Mouse (Mus musculus) CH12.LX (cell line): ENCODE measurements around the gene Immp2l.
A peak's percentile ranks its signal among the peaks of the same experiment; 100 is the strongest.

Source experiments
- CTCF ChIP-seq, 2 experiments: IDR thresholded peaks in 1 of 2; conservative IDR thresholded peaks in 1 of 2; 2 replicates each; pipeline ENCODE4 v1.5.1; 2011 to 2012; ENCODE audit warnings: low read depth in 2 of 2, low read length in 2 of 2, improper control_type of control experiment in 1 of 2, inconsistent platforms in 1 of 2, mild to moderate bottlenecking in 1 of 2, moderate library complexity in 1 of 2
- EP300 ChIP-seq: IDR thresholded peaks from 2 replicates; pipeline ENCODE4 v1.6.1; 2011; ENCODE audit warnings: low read length, improper control_type of control experiment
- NELFE ChIP-seq: IDR thresholded peaks from 2 replicates; pipeline ENCODE4 v1.6.1; 2011; ENCODE audit warnings: low read depth, low read length, improper control_type of control experiment
- POLR2A ChIP-seq: IDR thresholded peaks from 2 replicates; pipeline ENCODE4 v1.6.1; 2011; ENCODE audit warnings: low read depth, mild to moderate bottlenecking, improper control_type of control experiment, low read length
- USF1 ChIP-seq: IDR thresholded peaks from 2 replicates; pipeline ENCODE4 v1.6.1; 2014; ENCODE audit warnings: low read depth, mild to moderate bottlenecking, inconsistent platforms, low read length, improper control_type of control experiment

DNA sequence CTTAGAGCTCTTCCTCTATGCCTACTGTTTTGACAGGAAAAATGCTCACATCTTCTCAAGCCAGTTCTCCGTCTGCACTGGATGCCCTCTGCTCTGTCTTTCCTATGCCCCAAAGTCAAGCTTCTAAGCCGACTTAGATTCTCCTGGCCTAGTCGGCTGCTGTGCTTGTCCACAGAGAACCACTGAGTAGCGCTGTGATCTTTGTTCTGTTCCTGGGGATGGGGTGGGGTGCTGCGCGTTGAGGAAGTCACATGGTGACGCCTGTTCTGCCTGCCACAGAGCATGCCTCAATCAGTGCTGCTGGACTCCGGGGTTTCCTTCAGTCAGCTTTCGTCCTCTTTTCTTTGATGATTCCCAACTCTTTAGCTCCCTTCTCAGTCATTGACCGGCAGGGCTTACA lies 470.7 kb downstream of the Immp2l start:
- TF ChIP-seq CTCF (conservative IDR thresholded peaks at IDR 0.05 in 1 of 2, IDR thresholded peaks at IDR 0.05 in 1 of 2; ENCODE audit: low read depth in 2 of 2, low read length in 2 of 2): peak in 1 of 2 experiments; percentile 29; a peak in 2 of 4 replicates
- no peak for TF ChIP-seq EP300
- no peak for TF ChIP-seq POLR2A
- peak; percentile 3; the same call in 1 of the 2 replicates for TF ChIP-seq USF1
- TF ChIP-seq NELFE: no peak
